Mouse (Mus musculus): ENCODE data around the gene Dbf4. TPM values are rescaled to one million over a fixed set of nuclear protein-coding genes. Genes with fewer than 3 reads are reported as not detected.

The Dbf4 gene
- polyA plus RNA-seq (2015; fragmentation: Illumina TruSeq; extraction: RNeasy Lipid Tissue Mini Kit (QIAGEN cat#74804); ENCODE audit: insufficient read depth, low replicate concordance): 34.4 TPM

DNA sequence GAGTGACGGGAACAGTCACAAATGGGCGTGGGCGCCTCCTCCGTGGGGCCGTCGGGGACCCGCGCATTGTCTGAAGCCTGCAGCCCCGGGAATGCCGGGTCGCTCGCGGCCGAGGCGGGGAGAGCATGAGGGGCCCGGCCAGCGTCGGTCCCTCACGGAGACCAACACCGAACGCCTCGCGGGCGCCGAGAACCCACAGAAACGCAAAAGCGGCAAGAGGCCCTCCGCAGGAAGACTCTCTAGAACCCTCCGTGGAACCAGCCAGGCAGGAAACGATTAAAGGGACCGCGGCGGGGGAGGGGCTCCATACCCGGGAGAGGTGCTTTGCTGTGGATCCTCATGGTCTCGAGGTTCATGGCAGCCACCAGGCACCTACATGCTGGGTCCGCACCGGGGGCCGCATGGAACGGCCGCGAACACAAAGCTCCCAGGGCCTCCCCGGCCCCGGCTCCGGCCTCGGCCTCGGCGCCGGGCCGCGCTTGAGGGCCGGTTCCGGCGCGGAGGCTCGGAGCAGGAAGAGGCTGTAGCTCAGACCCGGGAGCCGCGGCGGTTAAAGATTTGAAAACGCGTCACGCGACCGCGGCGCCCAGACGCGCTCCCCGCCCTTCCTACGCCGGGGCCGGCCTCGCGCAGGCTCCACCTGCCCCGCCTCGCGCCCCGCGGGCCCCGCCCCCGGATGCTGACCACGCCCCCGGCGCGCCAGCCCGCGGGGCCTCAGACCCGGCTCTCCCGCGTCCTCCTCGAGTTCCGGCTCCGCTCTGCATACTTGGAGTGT lies at the start of gene Dbf4, which contains the start of gene Slc25a40:
Gene Dbf4 (minus strand): TSS at position 560 of the 775 bp plus-strand sequence.
Gene Slc25a40 (plus strand): TSS at position 694 of the 775 bp plus-strand sequence.

DNA sequence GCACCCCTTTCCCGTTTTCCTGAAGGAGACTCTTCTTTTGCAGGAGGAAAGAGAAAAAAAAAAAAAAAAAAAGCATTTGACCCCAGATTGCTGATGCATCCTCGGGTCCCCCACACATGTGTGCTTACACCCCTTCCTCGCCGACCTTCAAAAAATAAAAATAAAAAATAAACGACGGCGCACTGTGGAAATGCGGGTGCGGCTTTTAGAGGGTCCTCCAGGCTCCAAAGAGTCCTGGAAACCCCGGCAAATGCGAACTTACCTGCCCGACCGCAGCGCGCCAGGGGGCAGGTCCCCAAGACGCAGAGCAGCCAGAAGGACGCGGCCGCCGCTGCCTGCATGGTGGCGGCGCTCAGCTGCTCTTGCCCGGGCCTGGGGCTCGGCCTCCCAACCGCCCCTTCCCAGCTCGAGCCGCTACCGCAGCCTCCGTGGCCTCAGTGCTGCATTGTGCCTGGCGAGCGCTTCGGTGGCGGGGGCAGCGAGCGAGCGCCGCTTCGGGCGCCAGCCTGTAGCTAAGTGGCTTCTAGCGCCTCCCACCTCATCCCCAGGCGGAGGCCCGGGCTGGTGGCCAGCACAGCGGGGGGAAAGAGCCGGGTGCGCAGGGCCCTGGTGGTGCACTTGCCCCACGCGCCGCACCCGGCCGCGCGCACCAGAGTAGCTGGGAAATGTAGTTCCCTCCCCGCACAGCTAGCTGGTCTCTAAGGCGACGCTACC lies 54.7 kb downstream of the Dbf4 start, which contains the start of gene Adam22:
Gene Adam22 (minus strand): TSS at position 547 of the 714 bp plus-strand sequence.

Other genes starting within 250 kb of the Dbf4 start
- 4.9 TPM for gene Adam22, start 54.6 kb downstream of the Dbf4 start, polyA plus RNA-seq (2015; fragmentation: Illumina TruSeq; extraction: RNeasy Lipid Tissue Mini Kit (QIAGEN cat#74804); ENCODE audit: insufficient read depth, low replicate concordance)
- gene Slc25a40, start 134 bp upstream of the Dbf4 start, polyA plus RNA-seq (2015; fragmentation: Illumina TruSeq; extraction: RNeasy Lipid Tissue Mini Kit (QIAGEN cat#74804); ENCODE audit: insufficient read depth, low replicate concordance): 20.4 TPM
- 5.2 TPM for gene Rundc3b, start 200.2 kb upstream of the Dbf4 start, polyA plus RNA-seq (2015; fragmentation: Illumina TruSeq; extraction: RNeasy Lipid Tissue Mini Kit (QIAGEN cat#74804); ENCODE audit: insufficient read depth, low replicate concordance)
- 9.8 TPM for gene Abcb1a, start 237.4 kb upstream of the Dbf4 start, polyA plus RNA-seq (2015; fragmentation: Illumina TruSeq; extraction: RNeasy Lipid Tissue Mini Kit (QIAGEN cat#74804); ENCODE audit: insufficient read depth, low replicate concordance)

Data from spleen, adult 10 weeks (tissue).